Mouse (Mus musculus) urinary bladder, adult 2 months (tissue): Measurements from ENCODE around the gene Rln1. TPM values are rescaled to one million over a fixed set of nuclear protein-coding genes. Genes with fewer than 3 reads are reported as not detected.

ENCODE experiments used
- DNase-seq: peaks from one replicate; pipeline ENCODE4 v3.0.0; 2022; ENCODE audit warnings: low spot score
- polyA plus RNA-seq: library from polyadenylated mRNA; depleted of rRNA; stranded (reverse); fragments of >200 nt; gene quantifications from 2 replicates; pipeline ENCODE4 v1.2.3, GENCODE M21; 2012; rRNA removed

Gene Rln1
- polyA plus RNA-seq: 0.24 and 0.65 TPM in 2 replicates

- no peak for DNase-seq
These were observed at the start of gene Rln1 for GRCm38 (mm10) chr19:29334068-29334745. Gene Rln1 (minus strand): TSS chr19:29334670.

- no peak for DNase-seq
These were observed 48.9 kb upstream of the Rln1 start for GRCm38 (mm10) chr19:29383368-29383767.

GRCm38 (mm10) chr19:29379839-29380603 lies 45.6 kb upstream of the Rln1 start:
- DNase-seq: no peak

GRCm38 (mm10) chr19:29376382-29376781 lies 41.9 kb upstream of the Rln1 start:
- DNase-seq: no peak

DNA sequence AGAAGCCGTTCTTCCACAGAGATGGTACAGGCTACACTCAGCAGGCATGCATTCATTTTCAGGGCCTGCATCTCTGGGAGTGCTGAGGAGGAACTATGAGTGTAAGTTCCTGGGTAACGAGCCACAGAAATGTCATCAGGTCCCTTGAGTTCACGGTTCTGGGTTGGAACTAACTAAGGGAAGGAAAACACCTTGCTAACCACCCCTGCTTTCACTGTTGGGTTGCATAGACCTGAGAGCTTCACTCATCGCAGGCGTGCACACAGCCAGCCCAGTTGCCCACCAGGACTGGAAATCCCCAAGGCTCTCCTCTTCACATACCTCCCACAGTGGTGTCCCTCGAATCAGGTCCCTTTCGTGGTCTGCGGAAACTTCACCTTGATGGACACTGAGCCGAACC lies 40.5 kb upstream of the Rln1 start:
- DNase-seq: no peak

DNA sequence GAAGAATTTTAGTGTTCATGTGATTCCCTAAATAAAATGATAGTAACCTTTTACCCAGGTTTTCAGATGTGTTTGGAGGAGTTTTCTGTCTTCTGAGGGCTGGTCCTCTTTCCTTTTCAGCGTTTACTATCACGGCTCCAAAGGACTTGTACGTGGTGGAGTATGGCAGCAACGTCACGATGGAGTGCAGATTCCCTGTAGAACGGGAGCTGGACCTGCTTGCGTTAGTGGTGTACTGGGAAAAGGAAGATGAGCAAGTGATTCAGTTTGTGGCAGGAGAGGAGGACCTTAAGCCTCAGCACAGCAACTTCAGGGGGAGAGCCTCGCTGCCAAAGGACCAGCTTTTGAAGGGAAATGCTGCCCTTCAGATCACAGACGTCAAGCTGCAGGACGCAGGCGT lies 39.0 kb upstream of the Rln1 start:
- DNase-seq: no peak

DNA sequence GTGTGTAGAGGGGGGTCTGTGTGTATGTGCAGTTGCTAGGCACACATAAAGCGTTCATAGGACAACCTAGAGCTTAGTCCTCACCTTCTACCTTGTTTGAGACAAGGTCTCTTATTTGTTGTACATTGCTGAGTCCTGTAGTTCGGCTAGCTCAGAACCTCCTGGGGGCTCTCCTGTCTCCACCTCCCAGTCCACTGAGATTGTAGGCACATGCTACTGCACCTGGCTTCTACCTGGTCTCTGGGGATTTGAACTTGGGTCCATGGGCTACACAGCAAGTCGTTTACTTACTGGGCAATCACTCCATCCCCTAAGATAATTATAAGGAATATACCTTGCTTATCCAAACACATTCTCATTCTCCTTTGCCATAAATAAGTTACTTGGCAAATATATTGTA lies 38.2 kb upstream of the Rln1 start:
- DNase-seq: no peak

DNA sequence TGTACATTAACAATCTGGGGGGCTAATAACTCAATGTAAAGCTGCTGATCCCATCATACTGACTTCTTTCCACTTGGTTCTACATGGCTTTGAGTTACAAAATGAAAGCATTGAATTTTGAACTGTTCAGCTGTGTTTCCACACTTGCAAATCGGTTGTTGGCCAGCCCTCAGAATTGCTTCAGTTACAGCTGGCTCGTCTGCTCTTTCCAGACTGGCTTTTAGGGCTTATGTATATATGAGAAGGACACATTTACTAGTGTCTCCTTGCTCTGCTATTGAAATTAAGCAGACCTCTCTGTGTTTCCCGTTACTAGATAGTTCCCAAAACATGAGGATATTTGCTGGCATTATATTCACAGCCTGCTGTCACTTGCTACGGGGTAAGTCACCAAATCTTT lies 37.7 kb upstream of the Rln1 start:
- no peak for DNase-seq

DNA sequence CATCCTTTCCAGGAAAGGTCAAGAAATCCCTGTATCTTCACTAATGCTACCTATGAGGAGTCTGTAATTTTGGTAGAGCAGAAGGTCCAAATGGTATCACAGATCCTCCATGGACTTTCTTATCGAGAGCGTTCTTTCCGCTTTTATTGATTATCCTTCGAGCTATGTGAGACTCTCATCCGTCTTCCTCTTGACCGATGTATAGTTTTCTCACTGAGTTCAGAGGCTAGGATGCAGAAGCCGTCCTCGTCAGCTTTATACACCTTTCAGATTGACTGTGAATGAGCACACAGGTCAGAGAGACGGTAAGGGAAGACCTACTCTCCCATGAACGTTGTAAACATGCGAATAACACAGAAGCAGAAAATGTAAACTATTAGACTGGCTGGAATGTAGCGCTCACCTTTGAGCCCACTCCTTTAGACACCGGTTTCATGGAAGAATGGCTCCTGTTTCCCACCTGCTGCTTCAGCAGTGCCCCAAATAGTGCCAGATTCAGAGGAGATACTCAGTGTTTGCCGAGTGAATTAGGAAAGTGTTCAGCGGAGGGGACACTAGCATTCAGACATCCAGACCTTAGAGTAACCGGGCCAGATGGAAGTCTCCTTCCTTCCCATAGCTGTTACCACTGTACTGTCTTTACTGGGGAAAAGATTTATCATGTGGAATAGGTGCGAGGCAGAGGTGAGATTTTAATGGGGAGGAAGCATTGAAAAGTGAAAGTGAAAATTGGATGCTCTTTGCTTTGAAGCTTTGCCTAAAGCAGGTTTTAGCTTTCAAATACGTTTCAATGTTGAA lies 37.0 kb upstream of the Rln1 start:
- DNase-seq: no peak

DNA sequence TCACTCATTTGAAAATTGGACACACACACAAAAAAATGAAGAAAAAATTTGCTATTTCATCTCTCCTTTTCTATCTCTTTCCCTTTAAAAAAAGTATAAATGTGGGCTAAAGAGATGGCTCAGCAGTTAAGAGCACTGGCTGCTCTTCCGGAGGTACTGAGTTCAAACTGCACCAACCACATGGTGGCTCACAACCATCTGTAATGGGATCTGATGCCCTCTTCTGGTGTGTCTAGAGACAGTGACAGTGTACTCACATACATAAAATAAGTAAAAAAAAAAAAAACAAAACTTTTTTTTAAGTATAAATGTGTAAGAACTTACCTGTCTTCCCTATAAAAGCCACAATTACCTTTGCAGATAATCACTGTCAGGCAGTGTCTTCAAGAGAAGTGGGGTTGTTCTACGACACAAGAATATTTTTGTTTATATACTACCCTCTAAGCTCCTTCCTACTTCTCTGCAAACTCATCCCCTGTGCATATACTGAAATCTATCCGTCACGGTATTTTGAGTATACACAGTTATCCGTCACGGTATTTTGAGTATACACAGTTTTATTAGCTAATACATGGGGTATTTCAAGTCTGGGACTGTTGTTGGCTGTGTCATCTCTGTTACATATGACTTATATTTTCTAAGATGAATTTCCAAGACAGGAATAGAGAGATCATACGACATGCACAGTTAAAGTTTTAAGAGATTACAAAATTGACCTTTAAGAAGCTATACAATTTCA lies 36.2 kb upstream of the Rln1 start:
- no peak for DNase-seq

- no peak for DNase-seq
These were observed 35.6 kb upstream of the Rln1 start for GRCm38 (mm10) chr19:29370112-29370511.

GRCm38 (mm10) chr19:29368671-29369309 lies 34.3 kb upstream of the Rln1 start:
- no peak for DNase-seq

GRCm38 (mm10) chr19:29368041-29368440 lies 33.6 kb upstream of the Rln1 start:
- no peak for DNase-seq

DNA sequence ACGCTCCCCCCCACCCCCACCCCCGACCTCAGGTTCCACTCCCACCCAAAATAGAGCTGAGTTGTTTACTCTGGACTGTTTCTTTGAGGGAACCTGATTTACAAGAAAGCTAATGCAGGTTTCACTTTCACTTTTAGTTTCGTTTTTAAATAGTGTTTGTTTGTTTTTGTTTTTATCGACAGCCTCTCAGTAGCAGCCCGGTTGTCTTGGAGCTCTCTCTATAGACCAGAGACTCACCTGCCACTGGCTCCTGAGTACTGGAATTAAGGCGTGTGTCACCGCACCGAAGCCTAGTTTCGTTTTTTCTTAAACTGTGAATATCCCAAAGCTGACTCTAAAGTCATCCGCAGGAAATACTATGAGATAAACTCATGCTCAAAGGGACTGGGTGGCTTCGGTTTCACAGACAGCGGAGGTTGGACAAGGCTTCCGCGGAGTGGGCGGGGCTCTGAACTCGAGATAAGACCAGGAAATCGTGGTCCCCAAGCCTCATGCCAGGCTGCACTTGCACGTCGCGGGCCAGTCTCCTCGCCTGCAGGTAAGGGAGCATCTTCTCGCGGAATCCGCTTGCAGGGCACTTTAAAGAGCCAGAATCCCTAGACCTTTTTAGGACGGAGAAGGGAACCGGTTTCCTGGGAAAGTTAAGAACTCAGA lies 32.6 kb upstream of the Rln1 start, which contains the start of the genes Plgrkt and Cd274:
Gene Plgrkt, minus strand, starts transcription at position 422 of the 654 bp plus-strand sequence.
Gene Cd274, plus strand, starts transcription at position 487 of the 654 bp plus-strand sequence.
- peak; percentile 43 for DNase-seq

DNA sequence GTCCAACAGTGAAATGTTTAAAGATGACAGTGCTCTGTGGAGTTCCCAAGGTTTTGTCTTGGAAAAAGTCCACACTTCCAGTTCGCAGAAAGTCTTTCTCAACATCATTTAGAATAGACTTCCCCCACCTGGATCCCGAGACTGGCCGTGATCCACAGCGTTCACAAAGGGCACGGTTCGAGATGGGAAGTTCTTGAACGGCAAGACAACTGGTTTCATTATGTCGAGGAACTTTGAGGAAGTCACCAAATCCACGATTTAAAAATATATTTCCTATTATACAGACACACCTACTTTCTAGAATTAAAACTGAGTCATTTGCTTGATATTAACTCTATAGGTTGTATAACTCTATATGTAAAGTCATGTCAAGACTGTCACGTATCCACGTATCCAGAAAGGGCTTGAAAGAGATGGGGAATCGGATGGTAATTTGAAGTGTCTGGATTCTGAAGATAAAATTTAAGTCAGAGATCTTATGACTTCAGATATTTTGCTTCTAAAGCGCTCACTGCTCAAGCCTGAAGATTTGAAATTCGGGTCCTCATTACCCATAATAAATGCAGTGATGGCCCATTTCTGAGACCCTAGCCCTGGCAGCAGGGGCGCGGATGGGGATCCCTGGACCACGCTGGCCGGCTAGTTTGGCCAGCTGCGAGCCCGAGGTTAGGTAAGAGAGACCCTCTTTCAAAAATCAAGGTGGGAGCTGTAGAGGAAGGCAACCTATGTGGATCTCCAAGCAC lies 31.9 kb upstream of the Rln1 start:
- DNase-seq: no peak

GRCm38 (mm10) chr19:29365105-29365504 lies 30.6 kb upstream of the Rln1 start:
- no peak for DNase-seq

- no peak for DNase-seq
These were observed 29.6 kb upstream of the Rln1 start for GRCm38 (mm10) chr19:29364076-29364475.

- no peak for DNase-seq
These were observed 29.1 kb upstream of the Rln1 start for GRCm38 (mm10) chr19:29363557-29363956.

- no peak for DNase-seq
These were observed 27.9 kb upstream of the Rln1 start for GRCm38 (mm10) chr19:29362173-29362930.
